Mouse (Mus musculus) thymus, adult 2 months (tissue): Measurements from ENCODE around the gene Nmd3.

ENCODE experiments used
- CTCF ChIP-seq: fragments of 200-500 bp; IDR thresholded peaks from 2 replicates; pipeline ENCODE4 v1.5.1; 2012; ENCODE audit warnings: mild to moderate bottlenecking, control low read depth, low read length, moderate library complexity, borderline replicate concordance; ENCODE audit not compliant: control insufficient read depth, poor library complexity, insufficient read depth; ENCODE audit errors: extremely low read depth
- POLR2A ChIP-seq: fragments of 200-500 bp; IDR thresholded peaks from 2 replicates; pipeline ENCODE4 v1.6.1; 2012; ENCODE audit warnings: mild to moderate bottlenecking, low read length, control low read depth, moderate library complexity; ENCODE audit not compliant: control insufficient read depth, poor library complexity, insufficient read depth; ENCODE audit errors: extremely low read depth

DNA sequence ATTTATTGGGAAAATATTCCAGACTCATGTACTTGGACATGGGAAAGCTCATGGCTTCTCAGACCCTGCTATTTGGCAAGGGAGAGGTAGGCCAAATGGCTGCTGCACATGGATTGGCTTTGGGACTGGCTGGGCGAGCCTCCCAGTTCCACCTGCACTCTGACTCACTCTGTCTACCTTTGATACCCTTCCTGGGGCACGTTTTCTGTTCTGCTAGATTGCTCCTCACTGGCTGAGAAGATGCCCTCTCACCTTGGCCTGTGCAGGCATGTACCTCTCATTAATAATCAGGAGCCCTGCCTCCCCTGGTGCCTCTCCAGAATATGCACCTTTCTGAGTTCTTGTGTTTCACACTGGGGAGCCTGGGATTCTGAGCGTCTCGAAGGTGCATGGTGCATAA lies 39.4 kb downstream of the Nmd3 start:
- TF ChIP-seq CTCF (no peak), POLR2A (no peak)
